Mouse (Mus musculus) lung, embryonic 16.5 days (tissue): ENCODE data around the gene Gm2174. TPM values are rescaled to one million over a fixed set of nuclear protein-coding genes. Genes with fewer than 3 reads are reported as not detected.

ENCODE experiments used
- ATAC-seq: fragments of 200-750 bp; cut with Nextera tagmentation; 2 replicates; pipeline ENCODE4 v1.8.0; 2017; ENCODE audit warnings: low read depth, mild to moderate bottlenecking, moderate library complexity
- H3K27ac ChIP-seq: fragments of 300-500 bp; sonication (generic); 2 replicates; pipeline ENCODE4 v1.5.1; 2014; ENCODE audit warnings: mild to moderate bottlenecking, control low read depth, low read length
- H3K27me3 ChIP-seq: fragments of 300-500 bp; sonication (generic); 2 replicates; pipeline ENCODE4 v1.6.1; 2014; ENCODE audit warnings: low read depth, low read length, mixed read lengths; ENCODE audit not compliant: control insufficient read depth, insufficient read depth
- H3K36me3 ChIP-seq: fragments of 300-500 bp; sonication (generic); 2 replicates; pipeline ENCODE4 v1.6.1; 2014; ENCODE audit warnings: low read length; ENCODE audit not compliant: control insufficient read depth, insufficient read depth
- H3K4me1 ChIP-seq: fragments of 300-500 bp; sonication (generic); replicated peaks from 2 replicates; pipeline ENCODE4 v1.6.1; 2014; ENCODE audit warnings: low read length, mixed read lengths; ENCODE audit not compliant: control insufficient read depth, insufficient read depth
- H3K4me2 ChIP-seq: fragments of 300-500 bp; sonication (generic); 2 replicates; pipeline ENCODE4 v1.6.1; 2014; ENCODE audit warnings: low read depth, low read length, control low read depth
- H3K4me3 ChIP-seq: fragments of 300-500 bp; sonication (generic); 2 replicates; pipeline ENCODE4 v1.5.1; 2014; ENCODE audit warnings: mild to moderate bottlenecking, low read length, control low read depth
- H3K9ac ChIP-seq: fragments of 300-500 bp; sonication (generic); 2 replicates; pipeline ENCODE4 v1.6.1; 2014; ENCODE audit warnings: low read length, control low read depth
- H3K9me3 ChIP-seq: fragments of 300-500 bp; sonication (generic); 2 replicates; pipeline ENCODE4 v1.6.1; 2016; ENCODE audit warnings: low read length; ENCODE audit not compliant: control insufficient read depth
- WGBS: fragments of 180-500 bp; shearing (Covaris S2); extraction: QIAGEN DNeasy Blood & Tissue Kit; methylation state at CpG from one replicate; pipeline ENCODE4 v1.1.7; 2014; 5-methylcytosine and 5-hydroxymethylcytosine counted together
- polyA plus RNA-seq: library from polyadenylated mRNA; unstranded; fragments of >200 nt; fragmentation: Nextera tagmentation; extraction: Ambion mirVana; gene quantifications from 2 replicates; pipeline ENCODE4 v1.2.1, GENCODE M21; 2015

Gm2174 gene
- polyA plus RNA-seq, 1 experiment from 2014 or later, result 3.5 TPM

GRCm38 (mm10) chrX:56477553-56477952 is 29.8 kb downstream of the Gm2174 start:
- WGBS, result 71% methylated on average over 3 of the region's 3 CpGs

GRCm38 (mm10) chrX:56481906-56482305 is 34.1 kb downstream of the Gm2174 start:
- ATAC-seq, result no peak
- WGBS, result 57% methylated on average over 3 of the region's 3 CpGs

More at GRCm38 (mm10) chrX:56477553-56477952, 29.8 kb downstream of the Gm2174 start:
- H3K4me2 ChIP-seq, result no peak overlapping the region
- no peak overlapping the region; the same call in 1 of the 2 replicates for H3K27ac ChIP-seq
- H3K36me3 ChIP-seq, result peaks cover 2% of the 10 kb centered on the region; the same call in 1 of the 2 replicates
- ATAC-seq, result peak; percentile 54; the same call in 1 of the 2 replicates
- H3K9me3 ChIP-seq, result no peaks in the 10 kb centered on the region
- H3K4me3 ChIP-seq, result no peak overlapping the region
- no peaks in the 10 kb centered on the region for H3K27me3 ChIP-seq
- H3K4me1 ChIP-seq, result peaks cover 3% of the 10 kb centered on the region; the same call in 1 of the 2 replicates
- H3K9ac ChIP-seq, result no peak overlapping the region

GRCm38 (mm10) chrX:56489758-56490157 is 42.0 kb downstream of the Gm2174 start:
- Histone ChIP-seq H3K9me3 (no peaks in the 10 kb centered on the region), H3K4me1 (no peaks in the 10 kb centered on the region), H3K4me2 (no peak overlapping the region), H3K4me3 (no peak overlapping the region), H3K9ac (no peak overlapping the region), H3K27me3 (no peaks in the 10 kb centered on the region), H3K36me3 (peaks cover 3% of the 10 kb centered on the region; the same call in 1 of the 2 replicates), H3K27ac (no peak overlapping the region)
- ATAC-seq, result no peak
- WGBS, result 13% methylated on average over 1 of the region's 1 CpGs

More at GRCm38 (mm10) chrX:56481906-56482305, 34.1 kb downstream of the Gm2174 start:
- Histone ChIP-seq H3K4me3 (no peak overlapping the region), H3K27ac (no peak overlapping the region), H3K4me1 (no peaks in the 10 kb centered on the region), H3K27me3 (no peaks in the 10 kb centered on the region), H3K4me2 (no peak overlapping the region), H3K9me3 (no peaks in the 10 kb centered on the region), H3K36me3 (peaks cover 9% of the 10 kb centered on the region), H3K9ac (no peak overlapping the region)

- WGBS, result 78% methylated on average over 7 of the region's 7 CpGs
- H3K36me3 ChIP-seq, result no peaks in the 10 kb centered on the region; the same call in 1 of the 2 replicates
- no peaks in the 10 kb centered on the region for H3K9me3 ChIP-seq
- no peak for ATAC-seq
- no peak overlapping the region for H3K9ac ChIP-seq
- H3K27ac ChIP-seq, result no peak overlapping the region
- no peak overlapping the region for H3K4me2 ChIP-seq
- H3K4me3 ChIP-seq, result no peak overlapping the region
- no peaks in the 10 kb centered on the region for H3K4me1 ChIP-seq
- H3K27me3 ChIP-seq, result no peaks in the 10 kb centered on the region
These were observed 49.5 kb downstream of the Gm2174 start for GRCm38 (mm10) chrX:56497241-56497640.

Other genes with a start within 250 kb of the Gm2174 start
- not detected in 2 replicates for gene Gm773, start 235.1 kb upstream of the Gm2174 start, polyA plus RNA-seq
- gene Zfp449, start 101.6 kb upstream of the Gm2174 start, polyA plus RNA-seq, result 7.2 and 8.2 TPM in 2 replicates
- 5.7 and 5.8 TPM in 2 replicates for gene Smim10l2a, start 73.4 kb upstream of the Gm2174 start, polyA plus RNA-seq
- gene Ints6l, start 6.9 kb downstream of the Gm2174 start, polyA plus RNA-seq, result 29.4 and 31.8 TPM in 2 replicates
- gene Gm10477, start 76.8 kb downstream of the Gm2174 start, polyA plus RNA-seq, result not detected in 2 replicates
- gene Gm648, start 101.6 kb downstream of the Gm2174 start, polyA plus RNA-seq, result not detected in 2 replicates
- gene Mmgt1, start 150.1 kb downstream of the Gm2174 start, polyA plus RNA-seq, result 23.1 and 27.6 TPM in 2 replicates
- gene Slc9a6, start 161.8 kb downstream of the Gm2174 start, polyA plus RNA-seq, result 11.7 and 13.0 TPM in 2 replicates